Mouse (Mus musculus): Measurements from ENCODE around the gene Stat6.
"Not testable (repeated sequence)": the region's sequence is repeated elsewhere in the genome, so short reads cannot be mapped to it uniquely, and the experiment has no call there.

The Stat6 gene

GRCm38 (mm10) chr10:127654970-127655579 lies 12.3 kb downstream of the Stat6 start:
- no peak for DNase-seq

DNA sequence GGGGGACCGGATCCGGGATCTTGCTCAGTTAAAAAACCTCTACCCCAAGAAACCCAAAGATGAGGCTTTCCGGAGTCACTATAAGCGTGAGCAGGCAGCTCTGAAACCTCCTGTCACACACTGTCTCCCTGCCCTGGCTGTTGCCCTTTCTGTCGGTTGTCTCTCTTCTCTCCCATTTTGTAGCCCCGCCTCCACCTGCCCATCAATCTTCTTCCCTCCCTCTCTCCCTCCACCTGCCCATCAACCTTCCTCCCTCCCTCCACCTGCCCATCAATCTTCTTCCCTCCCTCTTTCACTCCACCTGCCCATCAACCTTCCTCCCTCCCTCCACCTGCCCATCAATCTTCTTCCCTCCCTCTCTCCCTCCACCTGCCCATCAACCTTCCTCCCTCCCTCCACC lies 14.8 kb downstream of the Stat6 start:
- not testable (repeated sequence) for DNase-seq

- no peak for DNase-seq
Measured at GRCm38 (mm10) chr10:127658076-127658475, 15.3 kb downstream of the Stat6 start.

GRCm38 (mm10) chr10:127659551-127659950 lies 16.8 kb downstream of the Stat6 start:
- DNase-seq, result no peak

DNA sequence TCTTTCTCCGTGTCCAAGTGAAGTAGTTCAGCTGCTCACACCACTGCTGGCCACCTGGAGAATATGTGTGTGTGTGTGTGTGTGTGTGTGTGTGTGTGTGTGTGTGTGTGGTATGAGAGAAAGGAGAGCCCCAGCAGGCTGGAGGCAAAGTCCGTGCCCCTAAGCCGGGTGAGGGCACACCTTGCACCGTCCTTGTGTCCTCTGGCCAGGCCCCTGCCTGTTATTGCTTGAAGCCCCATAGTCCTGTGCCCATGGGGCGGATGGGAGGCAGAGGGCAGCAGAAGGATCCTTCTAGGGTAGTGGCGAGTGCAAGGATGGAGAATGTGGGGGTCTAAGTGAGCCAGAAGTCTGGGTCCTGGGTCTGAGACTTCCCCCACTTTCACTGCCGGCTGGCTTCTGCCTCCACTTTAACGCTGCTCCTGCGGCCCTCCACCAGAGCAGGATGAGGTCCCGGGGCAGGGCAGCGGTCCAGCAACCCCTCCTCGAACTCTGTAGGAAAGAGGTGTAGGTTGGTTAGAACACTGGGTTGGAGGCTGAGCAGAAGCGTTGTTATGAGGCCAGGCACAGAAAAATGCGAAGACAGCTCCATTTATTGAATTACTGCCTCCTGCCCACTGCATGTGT lies 18.6 kb downstream of the Stat6 start:
- DNase-seq, result no peak

DNA sequence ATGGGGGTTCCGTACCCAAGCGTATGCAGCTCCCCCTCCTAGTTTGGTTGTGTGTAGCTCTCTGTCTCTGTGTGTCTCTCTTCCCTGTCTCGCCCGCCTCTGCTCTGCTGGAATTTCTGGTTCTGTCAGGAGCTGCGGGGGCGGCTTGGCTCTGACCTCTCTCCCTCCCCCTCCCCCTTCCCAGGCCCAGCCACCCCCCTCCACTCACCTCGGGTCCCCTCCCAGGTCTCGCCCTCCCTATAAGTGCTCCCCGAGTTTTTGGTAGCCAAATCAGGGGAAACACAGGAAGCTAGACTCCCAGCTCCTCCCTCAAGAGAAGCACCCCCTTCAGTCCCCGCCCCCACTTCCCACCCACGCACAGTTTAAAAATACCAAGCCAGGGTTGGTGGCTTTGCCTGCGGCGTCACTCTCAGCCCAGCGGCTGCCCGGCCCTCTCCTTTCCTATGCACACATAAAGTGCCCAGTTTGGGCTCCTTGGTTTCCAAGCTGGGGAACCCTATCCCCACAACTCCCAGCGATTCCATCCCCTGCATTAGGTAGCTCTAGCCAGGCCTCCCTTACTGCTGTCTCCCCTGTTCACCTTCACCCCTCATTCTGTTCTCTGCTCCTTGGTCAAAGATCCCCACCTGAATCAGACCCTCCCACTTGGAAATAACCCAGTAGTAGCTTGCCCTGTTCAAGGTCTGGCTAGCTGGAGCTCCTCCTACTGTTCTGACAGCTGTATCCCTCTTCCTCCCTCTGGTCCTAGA lies 19.3 kb downstream of the Stat6 start:
- DNase-seq, result peak; percentile 65

DNA sequence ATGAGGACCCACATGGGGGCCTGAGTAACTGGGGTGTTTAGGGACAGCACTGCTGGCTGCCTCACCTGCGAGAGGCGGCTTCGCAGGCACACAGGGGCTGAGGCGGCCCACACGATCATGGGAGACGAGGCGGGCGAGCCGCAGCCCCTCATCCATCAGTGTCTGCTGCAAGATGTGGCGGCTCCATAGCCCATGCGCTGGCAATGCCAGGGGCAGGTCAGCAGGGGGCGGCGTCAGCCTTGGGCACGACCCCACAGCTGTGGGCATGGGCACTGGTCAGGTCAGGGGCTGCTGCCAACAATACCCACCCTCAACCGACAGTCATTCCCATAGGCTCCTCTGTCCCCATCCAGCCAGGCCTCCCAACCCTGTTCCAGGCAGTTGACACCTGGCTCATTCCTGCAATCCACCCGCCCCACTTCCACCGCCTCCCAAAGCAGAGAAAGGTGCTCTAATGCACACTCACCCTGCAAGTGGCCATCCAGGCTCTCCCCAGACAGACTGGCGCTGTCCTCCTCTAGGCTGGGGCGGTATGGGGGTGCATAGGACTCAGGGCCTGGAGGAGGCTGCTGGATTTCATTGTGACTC lies 20.0 kb downstream of the Stat6 start:
- peak; percentile 40 for DNase-seq

DNA sequence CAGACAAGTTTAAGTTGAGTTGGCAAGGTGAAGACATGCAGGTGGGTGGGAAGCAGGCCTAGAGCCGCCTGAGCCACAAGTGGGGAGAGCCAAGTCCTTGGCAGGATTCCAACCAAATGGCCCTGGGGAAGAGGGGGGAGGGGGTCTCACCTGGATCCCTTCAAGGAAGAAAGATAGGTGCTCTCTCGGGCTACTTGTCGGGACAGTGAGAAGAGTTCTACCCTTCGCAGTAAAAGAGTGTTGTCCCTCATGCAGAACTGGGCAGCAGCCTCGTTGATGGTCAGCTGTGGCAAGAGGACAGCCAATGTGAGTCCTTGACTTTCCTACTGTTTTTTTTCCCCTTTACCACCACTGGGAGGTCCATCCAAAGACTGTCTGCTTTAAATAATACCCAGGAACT lies 20.8 kb downstream of the Stat6 start:
- DNase-seq, result no peak

GRCm38 (mm10) chr10:127664166-127664565 lies 21.4 kb downstream of the Stat6 start:
- DNase-seq, result no peak

DNA sequence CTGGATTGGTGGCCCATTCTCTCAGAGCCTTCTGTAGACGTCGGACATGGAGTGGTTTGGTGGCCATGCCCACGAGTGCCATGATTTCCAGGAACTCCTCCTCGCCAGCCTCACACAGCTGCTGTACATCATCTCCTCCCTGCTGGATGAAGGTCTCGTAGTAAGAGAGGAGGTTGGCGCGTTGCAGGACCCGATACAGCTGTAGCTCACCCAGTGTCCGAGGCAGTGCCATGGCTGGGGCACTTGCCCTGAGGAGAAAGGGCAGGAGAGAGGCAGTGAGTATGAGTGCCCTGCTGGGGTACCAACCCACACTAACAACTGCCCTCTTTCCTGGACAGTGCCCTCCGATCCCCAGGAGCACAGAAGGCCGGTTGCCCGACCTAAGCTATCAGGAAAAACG lies 22.1 kb downstream of the Stat6 start:
- DNase-seq, result no peak

- peak; percentile 26 for DNase-seq
Measured at GRCm38 (mm10) chr10:127665366-127666181, 22.8 kb downstream of the Stat6 start.

GRCm38 (mm10) chr10:127666501-127667268 lies 23.9 kb downstream of the Stat6 start, which contains the start of gene Nemp1:
Gene Nemp1 (plus strand): TSS chr10:127666901.
- DNase-seq, result peak; percentile 85

GRCm38 (mm10) chr10:127667269-127668092 lies 24.7 kb downstream of the Stat6 start:
- peak; percentile 62 for DNase-seq

GRCm38 (mm10) chr10:127668093-127669050 lies 25.6 kb downstream of the Stat6 start, which contains the start of gene Nab2:
Gene Nab2 (minus strand): TSS chr10:127668568.
- peak; percentile 78 for DNase-seq

DNA sequence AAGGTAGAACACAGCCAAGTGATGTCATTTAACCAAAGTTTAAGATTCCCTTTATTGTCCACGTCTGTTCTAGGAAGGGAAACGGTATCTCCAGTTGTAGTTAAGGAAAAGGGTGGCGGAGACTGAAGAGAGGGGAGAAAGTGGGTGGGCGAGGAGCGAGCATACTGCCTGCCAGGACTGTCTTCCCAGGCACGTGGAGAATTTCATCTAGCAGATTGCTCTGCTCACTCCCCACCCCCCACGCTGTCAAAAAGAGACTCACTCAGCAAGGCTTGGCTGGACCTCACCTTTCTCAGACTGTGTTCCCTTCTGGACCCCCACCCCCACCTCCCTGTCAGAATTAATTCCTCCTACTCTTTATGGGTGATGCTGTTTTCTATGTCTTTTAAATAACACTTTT lies 26.4 kb downstream of the Stat6 start:
- DNase-seq, result peak; percentile 51

- no peak for DNase-seq
Measured at GRCm38 (mm10) chr10:127670185-127670584, 27.4 kb downstream of the Stat6 start.

DNA sequence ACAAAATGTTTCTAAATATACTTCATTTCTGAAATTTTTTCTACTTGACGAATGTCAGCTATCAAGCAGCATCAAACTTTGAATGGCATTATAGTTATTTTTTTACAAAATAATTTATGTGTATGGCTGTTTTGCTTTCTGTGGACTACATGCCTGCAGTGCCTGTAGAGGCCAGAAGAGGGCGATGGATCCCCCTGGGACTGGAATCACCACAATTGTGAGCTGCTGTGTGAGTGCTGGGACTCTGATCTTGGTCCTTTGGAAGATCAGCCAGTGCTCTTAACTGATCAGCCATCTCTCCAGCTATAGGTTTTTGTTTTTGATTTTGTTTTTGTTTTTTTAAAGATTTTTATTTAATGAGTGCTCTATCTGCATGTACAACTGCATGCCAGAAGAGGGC lies 28.5 kb downstream of the Stat6 start:
- no peak for DNase-seq

DNA sequence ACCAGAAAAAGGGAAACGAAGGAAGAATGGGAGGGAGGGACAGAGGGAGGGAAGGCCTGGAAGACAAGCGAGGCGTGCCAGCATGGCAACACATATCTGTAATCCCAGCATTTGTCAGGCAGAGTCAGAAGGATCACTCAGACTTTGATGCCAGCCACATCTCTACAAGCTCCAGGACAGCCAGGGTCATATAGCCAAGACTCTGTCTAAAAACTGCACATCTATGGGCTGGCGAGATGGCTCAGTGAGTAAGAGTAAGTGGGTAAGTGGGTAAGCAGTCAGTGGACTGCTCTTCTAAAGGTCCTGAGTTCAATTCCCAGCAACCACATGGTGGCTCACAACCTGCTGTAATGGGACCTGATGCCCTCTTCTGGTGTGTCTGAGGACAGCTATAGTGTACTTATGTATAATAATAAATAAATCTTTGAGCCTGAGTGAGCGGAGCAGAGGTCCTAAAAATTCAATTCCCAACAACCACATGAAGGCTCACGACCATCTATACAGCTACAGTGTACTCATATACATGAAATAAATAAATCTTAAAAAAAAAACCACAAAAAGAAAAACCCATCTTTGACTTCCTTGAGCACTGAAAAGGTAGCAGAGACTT lies 31.4 kb downstream of the Stat6 start:
- DNase-seq, result no peak

- DNase-seq, result peak; percentile 85
Measured at GRCm38 (mm10) chr10:127674794-127675522, 32.2 kb downstream of the Stat6 start.

Data from right cerebral cortex, postnatal 25 days (tissue).